Mouse (Mus musculus) left cerebral cortex, adult 8-10 months (tissue): ENCODE results near the gene Mep1a. TPM values are rescaled to one million over a fixed set of nuclear protein-coding genes. Genes with fewer than 3 reads are reported as not detected.
"Not testable (repeated sequence)": the region's sequence is repeated elsewhere in the genome, so short reads cannot be mapped to it uniquely, and the experiment has no call there.

ENCODE experiments used
- DNase-seq, 2 experiments: peaks; one replicate each; pipeline ENCODE4 v3.0.0; 2022; ENCODE audit warnings: low spot score in 2 of 2
- total RNA-seq, 4 experiments: library from RNA; stranded (reverse); gene quantifications; 2 replicates each; pipeline ENCODE4 v1.2.4; 2022

Mep1a gene
- total RNA-seq: not detected

DNA sequence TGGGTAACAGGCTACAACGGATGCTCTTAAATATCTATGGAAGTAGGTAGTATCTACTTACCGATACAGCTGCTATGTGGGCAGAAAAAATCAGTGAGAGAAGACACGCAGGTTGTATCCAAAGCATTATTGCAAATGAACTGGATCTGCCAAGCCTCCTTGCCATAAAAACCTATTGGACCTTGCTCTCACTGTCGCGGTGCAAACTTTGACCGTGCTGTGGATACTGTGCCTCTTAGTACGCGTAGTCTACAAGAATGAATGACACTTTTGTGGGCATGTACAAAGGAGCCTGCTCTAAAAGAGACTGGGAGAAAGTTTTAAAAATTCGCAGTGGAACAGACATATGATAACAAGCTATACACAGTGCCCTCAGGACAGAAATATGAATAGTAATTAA lies at the start of gene Mep1a:
Mep1a (minus strand) TSS at position 221 of the 400 bp plus-strand sequence.
- no peak for DNase-seq

DNA sequence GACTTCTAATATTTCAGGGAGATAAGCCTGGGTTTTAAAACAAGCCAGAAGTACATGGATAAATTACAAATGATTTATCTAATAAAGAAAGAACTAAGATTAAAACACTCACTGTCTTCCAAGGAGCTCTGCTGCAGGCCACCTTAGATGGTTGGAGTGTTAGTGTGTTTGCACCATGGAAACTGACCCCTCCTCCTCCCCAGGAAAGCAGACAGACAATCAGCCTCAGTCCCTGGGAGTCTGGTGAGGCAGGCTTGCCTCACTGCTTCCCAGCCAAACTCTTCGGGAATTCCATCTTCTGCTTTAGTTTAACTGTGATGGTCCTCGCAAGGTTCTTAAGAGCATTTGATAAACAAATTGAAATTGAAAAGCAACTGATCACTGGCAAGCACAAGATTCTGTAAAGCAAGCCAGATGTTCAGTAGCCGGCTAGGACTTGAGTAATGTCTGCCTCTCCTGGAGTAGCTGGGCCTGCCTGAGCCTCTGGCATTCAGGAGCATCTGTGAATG lies 48.6 kb upstream of the Mep1a start:
- DNase-seq: no peak

DNA sequence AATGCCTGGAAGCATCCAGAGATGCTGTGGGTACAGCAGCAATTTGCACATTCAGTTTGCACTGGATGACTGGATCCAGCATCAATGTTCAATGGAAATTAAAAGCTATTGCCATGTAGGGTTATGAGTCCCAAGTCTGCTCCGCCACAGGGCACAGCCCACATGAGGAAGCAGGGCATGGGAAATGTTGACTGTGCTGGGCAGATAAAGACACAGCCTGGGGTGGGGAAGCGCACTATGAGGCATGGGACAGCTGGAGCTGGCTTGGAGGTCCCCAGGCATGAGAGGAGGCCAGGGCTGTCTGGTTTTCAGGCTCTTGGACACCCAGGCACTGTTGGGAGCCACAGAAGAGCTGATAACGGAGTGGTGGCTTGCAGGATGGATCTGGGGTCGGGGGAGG lies 41.4 kb upstream of the Mep1a start:
- DNase-seq: no peak

DNA sequence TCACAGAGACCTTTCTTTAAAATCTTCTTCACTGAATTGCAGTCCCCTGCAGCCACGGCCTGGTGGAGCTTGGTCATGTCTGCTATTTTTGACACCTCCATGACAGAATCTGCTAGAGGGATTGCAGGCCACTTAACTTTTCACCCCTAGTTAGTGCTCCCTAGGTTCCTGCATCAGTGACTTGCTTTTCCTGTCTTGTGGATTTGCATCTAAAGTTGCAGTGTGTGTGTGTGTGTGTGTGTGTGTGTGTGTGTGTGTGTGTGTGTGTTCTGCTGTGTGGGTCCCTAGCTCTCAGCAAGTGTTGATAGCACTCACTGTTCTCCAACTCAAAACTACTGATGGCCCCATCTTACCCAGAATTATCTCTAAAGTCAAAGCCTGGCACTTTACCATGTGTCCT lies 40.9 kb upstream of the Mep1a start, which contains the start of gene Ankrd66:
Ankrd66 (minus strand) TSS at position 101 of the 400 bp plus-strand sequence.
- no peak for DNase-seq

DNA sequence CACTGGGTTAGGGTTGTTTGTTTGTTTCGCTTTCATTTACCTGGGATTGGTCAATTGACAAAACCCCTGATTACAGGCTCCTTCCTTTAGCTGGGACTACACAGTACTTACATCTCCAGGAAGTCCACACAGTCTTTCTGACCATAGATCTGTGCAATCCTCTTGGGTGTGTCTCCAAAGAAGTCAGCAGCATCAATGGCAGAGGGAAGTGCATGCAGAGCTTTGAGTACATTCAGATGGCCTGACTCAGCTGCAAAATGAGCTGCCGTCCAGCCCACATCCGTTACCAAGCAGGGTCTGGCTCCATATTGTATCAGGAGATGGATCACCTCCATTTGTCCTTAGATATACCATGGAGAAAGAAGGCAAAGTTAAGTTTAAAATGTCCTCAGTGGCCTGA lies 36.2 kb upstream of the Mep1a start:
- DNase-seq: no peak

DNA sequence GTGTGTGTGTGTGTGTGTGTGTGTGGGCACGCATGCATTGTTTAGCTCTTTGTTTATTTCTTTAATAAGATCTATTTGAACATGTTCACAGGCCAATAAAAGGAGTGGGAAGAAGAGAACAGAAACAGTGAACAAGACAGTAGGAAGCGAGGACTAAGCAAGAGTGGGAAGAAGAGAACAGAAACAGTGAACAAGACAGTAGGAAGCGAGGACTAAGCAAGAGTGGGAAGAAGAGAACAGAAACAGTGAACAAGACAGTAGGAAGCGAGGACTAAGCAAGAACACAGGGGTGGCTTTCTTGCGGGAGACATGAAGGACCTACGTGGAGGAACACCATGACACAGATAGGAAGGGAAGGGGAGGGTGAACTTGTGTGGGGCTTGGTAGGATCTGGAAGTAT lies 34.2 kb upstream of the Mep1a start:
- DNase-seq: not testable (repeated sequence)

DNA sequence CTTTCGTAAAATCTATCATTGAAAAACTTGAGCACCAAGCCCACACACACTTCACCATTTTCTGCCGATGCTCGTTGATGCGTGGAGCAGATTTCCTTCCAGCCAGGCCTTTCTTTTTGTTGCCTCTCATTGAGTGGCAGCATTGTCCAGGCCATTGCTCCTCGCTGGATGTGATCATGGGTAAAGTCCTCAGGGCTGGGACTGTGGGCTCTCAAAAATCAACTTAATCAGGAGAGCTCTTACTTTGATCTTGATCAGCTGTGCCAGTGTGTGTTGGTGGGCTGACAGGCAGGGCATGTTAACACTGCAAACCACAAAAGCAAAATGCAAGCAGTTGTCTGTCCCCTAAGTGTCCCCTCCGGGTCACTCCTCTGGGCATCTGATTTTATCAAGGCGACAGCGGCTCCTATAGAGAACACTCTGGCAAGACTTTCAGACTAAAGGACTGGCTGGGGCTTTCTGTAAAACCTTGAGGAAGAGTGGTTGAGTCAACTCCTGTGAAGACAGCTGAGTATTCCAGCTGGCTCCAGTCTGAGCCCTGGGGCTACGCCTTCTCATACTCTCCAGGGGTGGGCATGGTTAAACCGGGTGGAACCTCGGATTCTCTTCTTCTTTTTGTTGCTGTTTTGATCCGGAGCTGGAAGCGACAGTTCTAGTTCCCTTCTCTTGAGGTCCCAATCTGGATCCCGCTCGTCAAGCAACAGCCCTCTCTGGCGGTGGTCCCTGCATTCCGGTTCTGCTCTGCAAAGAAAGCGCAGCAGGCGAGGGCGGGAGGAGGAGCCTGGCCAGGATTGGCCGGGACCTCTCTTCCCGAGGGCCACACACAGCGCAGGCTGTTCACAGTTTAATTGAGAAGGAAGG lies 32.0 kb upstream of the Mep1a start:
- DNase-seq: no peak

DNA sequence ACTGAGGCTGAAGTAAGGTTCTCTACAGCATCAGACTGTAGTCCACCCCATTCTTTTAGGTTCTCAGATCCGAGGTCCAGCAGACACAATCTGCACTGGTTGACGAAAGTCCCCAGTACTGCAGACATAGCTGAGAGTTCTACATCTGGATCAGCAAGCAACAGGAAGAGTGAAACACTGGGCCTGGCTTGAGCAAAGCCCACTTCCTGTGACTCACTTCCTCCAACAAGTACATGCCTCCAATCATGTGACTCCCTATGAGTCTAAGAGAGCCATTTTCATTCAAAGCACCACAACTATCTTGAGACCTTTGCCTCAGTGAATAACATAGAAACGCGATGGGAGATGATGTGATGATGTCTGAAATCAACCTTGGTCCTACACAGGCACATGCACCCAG lies 28.6 kb upstream of the Mep1a start:
- DNase-seq: no peak

DNA sequence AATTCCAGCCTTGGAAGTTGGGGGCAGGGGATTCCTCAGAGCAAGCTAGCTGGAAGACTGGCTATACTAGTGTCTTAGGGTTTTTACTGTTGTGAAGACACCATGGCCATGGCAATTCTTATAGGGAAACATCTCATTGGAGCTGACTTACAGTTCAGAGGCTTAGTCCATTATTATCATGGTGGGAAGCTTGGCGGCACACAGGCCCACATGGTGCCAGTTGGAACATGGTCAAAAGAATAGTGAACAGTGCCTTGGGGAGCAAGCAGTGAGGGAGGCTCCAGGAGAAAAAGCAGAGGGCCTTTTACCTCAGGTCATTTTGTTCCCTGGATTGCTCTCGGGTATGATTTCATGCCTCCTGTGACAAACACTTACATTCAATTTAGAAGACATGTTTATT lies 27.9 kb upstream of the Mep1a start:
- no peak for DNase-seq

DNA sequence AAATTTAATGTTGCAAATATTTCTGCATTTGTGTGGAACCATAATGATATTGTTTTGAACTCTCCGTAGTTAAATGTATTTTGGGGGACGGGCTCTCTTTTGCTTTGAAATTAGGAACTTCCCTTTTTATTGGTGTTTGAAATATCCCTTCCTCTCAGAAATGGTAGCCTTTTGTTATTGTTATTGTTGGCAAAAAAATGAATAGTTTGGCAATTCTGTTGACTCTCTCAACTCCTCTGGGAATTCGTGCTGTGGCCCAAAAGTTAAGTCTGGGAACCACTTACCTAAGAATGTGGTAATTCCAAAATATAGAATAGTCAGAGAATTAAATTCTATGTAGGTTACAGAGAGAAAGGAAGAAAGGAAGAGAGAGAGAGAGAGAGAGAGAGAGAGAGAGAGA lies 17.6 kb upstream of the Mep1a start:
- no peak for DNase-seq

DNA sequence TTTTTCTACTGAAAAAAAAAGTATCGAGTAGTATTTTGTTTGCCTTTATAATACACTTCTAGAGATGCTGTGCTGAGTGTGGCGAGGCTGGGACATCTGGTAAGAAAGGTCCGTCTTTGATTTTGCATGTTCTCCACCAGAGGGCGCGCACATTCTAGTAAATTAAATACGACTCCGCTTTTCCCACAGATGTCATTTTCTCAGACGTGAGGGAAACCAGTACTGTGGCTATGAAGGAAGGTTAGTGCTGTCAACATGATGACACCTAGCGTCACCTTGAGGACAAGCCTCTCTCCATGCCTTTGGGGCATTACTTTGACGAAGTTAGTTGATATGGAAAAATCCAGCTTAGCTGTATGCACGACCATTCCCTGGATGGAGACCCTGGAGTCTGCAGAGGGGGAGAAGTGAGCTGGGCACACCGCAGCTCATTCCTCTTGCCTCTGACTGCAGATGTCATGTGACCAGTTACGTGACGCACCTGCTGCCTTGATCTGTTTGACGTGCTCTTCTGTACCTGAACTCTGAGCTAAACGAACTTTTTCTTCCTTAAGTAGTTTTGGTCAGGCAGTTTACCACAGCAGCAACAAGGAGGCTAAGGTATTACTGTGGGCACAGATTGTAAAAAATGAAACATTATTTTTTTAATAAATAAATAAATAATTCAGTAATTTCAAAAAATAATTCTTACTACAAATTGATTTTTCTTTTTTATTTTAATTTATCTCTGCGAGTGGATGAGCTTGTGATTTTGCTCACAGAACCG lies 16.2 kb upstream of the Mep1a start:
- peak in 1 of 2 experiments; percentile 11 for DNase-seq

DNA sequence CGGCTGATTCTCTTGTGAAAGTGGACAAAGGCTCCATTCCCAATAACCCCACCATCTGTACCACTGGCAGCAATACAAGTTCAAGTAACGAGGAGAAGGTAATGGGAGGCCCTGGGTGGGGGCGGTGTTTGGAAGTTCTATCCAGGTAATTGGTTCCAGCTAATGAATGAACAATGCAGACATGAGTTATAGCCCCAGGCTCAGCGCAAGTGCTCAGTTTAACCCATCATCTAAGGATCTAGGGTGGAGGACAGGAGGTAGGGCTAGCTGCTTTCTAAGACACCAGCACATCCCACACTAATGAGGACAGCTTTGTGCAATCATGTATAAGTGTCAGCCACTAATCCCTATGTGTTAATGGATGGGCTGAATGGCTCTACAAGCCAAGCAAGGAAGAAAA lies 8.2 kb upstream of the Mep1a start:
- no peak for DNase-seq

DNA sequence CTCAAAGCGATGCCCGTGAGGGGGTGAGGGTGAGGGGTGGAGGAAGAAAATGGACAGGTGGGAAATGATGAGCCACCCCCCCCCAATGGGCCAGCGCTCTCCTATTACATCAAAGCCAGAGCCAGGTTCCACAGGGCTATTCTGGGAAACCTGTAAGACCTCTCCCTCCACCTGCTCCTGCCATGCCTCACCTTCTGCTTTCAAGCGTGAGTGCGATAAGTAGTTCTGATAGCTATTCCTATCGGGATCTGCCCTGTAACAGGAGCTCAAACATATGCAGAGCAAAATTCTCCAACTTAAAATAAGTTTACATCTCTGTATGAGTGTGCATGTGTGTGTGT lies 2.0 kb upstream of the Mep1a start:
- DNase-seq: no peak

DNA sequence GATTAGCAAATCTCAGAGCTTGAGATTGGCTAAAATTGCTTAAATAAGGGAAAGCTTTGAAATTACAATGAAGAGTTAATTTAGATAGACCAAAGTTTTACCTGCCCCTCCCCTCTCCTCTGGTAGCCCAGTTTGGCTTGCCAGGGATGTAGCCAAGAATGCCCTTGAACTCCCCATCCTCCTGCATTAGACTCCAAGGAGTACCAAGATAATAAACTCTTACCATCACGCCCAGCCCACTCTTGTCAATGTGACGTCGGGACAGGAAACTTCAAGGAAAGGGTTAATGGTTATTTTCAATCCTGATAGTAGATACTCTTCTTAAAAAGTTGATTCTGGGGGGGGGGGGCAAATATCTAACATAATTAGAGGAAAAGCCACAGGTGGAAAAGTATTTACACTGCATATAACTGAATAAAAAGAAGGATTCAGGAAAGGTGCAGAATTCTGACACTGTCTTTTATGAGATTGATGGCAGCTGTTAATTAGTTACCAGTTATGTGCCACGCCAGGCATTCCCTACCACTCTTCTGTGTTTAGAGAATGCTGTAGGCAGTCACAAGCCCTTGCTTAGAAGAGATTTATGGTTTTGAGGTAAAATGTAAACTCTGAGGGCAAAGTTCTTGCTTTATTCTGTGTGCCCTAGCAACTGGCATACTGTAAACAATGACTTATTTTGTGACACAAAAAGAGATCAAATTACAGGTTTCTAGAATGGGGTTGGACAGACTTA lies 1.4 kb upstream of the Mep1a start:
- DNase-seq: no peak

DNA sequence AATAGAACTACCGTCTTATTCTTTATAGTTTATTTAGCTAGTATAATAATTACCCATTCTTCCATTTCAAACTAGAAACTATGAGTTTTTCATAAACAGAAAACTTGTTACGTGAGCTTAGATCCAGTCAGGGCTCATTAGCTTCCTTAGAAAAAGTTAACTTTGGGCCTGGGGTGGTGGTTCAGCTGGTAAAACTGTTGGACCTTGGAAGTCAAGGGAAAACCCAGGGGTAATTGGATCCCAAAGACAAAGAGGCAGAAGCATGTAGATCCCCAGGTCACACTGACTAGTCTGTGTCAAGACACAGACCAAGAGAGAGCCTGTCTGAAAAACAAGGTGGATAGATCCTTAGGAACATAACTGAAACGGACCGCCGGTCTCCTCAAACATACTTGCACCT lies 981 bp downstream of the Mep1a start:
- DNase-seq: no peak

DNA sequence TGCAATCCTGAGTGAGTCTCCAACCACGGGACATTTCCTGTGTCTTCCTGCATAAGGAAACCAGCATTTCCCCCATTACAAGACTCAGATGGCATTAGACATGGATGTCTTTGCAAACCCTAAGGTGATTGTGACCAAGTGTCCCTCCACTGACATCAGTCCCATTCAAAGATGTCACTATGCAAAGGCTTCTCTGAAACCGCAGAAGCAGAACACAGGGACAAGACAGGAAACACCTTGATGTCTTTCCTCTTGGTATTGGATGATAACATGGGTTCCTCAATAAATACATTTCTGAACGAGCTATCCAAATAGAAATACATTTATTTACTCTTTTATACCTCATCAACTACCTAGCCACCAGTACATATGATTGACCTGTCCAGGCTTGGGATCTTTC lies 1.4 kb downstream of the Mep1a start:
- no peak for DNase-seq

DNA sequence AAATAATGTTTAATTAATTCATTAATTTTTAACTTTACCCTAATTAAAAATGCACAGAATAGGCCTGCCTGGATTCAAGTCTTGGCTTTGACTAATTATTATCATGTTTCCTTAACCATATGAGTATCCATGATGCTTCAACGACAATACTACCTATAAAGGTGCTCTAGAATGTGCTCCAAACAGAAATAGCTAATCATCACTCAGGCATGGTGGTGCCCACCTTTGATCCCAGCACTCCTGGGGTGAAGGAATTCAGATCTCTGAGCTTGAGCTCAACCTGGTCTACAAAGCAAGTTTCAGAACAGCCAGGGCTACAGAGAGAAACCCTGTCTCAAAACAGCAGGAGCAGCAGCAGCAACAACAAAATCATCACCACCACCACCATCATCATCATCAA lies 2.1 kb downstream of the Mep1a start:
- DNase-seq: no peak

DNA sequence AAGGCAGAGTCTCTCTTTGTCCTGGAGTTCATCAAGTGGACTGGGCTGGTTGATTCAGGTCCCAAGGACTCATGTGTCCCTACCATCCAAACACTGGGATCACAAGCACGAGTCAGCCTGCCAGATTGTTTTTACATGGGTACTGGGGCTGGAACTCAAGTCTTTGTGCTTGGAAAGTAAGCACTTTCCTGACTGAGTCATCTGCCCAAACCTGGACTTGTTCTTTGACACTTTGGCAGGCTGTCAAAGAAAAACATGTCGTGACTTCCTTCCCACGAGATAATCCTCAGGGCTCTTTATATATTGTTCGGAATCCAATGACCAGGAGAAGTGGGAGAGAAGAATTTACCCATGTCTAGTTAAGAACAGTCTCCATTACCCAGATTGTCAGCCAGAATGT lies 5.1 kb downstream of the Mep1a start:
- DNase-seq: no peak

DNA sequence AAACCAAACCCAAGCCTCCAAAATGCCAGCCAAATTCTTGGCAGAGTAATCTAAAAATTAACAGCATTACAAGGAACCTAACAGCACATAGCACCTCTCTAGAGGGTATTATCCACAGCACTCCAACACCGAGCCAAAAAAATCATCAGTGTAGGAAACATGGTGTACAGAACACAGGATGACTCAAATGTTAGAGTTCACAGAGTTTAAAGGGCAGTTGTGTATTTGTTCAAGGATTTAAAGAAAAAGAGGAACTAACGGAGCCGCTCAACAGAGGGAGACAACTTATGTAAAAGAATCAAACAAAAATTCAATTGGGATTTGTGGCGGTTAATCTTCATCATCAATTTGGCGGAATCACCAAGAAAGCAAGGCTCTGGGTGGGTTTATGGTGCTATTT lies 7.1 kb downstream of the Mep1a start:
- DNase-seq: no peak

DNA sequence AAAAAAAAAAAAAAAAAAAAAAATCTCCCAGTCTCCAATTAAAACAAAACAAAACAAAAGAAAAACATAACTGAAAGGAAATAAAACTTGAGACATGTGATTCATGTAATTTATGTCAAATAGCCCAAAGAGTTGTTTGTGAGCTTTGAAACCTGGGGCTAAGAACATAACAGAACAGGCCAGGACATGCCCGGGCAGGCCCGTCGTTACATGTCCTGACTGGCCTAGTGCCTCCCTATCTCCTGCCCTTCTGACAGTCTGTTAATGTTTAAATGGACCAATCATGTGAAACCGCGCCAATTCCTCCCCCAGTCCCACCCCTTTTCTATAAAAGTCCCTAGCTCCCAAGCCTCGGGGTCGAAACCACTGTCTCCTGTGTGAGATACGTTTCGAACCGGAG lies 12.2 kb downstream of the Mep1a start:
- not testable (repeated sequence) for DNase-seq

DNA sequence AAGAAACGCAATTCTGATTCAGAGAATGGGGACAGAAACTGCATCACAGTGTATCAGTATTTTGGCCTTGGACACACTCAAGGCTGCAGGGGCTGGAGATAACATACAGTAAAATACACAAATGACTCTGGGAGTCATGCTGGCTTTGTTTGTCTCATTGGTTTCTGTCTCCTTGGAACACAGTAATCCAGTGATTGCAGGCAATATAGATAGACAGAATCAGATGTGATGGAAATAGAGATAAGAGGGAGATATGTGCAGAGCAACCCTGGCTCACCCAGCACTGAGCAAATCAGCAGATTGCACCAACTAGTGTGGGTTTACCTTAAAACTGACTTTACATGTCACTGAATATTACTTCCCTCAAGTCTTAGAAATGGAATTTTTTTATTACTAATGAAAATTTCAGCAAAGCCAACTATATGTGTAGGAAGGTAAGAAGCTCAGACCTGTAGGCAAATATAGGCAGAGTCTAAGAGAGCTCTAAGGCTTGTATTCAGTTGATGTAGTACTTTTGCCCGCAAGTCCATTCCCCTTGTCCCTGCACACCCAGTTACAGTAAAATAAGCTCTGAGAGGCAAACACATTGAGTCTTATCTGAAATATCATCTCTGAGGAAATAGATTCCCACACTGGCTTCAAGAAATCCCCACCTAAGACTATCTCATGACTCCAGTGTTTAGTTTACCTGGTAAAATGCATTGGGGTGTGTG lies 14.0 kb downstream of the Mep1a start:
- no peak for DNase-seq
